Mouse (Mus musculus): ENCODE measurements at regions not wholly inside any gene's neighbourhood (a gene's known extent, or its start where the extent isn't known, plus 50 kb on each side); places are given as distances from the start of the nearest gene placed in this dataset.

- no peak for DNase-seq (ENCODE audit: low read depth, low spot score)
Observed at GRCm38 (mm10) chr11:112588088-112588487, 193.9 kb upstream of the Sox9 start.

- no peak for DNase-seq (ENCODE audit: low read depth, low spot score)
Observed at GRCm38 (mm10) chr11:112590214-112590613, 191.8 kb upstream of the Sox9 start.

GRCm38 (mm10) chr11:112592411-112593020 lies 189.5 kb upstream of the Sox9 start:
- no peak for DNase-seq (ENCODE audit: low read depth, low spot score)

- DNase-seq (ENCODE audit: low read depth, low spot score), result no peak
Observed at GRCm38 (mm10) chr11:112593821-112594220, 188.2 kb upstream of the Sox9 start.

- DNase-seq (ENCODE audit: low read depth, low spot score), result no peak
Observed at GRCm38 (mm10) chr11:112607359-112607758, 174.7 kb upstream of the Sox9 start.

GRCm38 (mm10) chr11:112609277-112609676 lies 172.7 kb upstream of the Sox9 start:
- DNase-seq (ENCODE audit: low read depth, low spot score), result no peak

GRCm38 (mm10) chr11:112611073-112611472 lies 171.0 kb upstream of the Sox9 start:
- no peak for DNase-seq (ENCODE audit: low read depth, low spot score)

GRCm38 (mm10) chr11:112615629-112616028 lies 166.4 kb upstream of the Sox9 start:
- no peak for DNase-seq (ENCODE audit: low read depth, low spot score)

- DNase-seq (ENCODE audit: low read depth, low spot score), result no peak
Observed at GRCm38 (mm10) chr11:112616942-112617341, 165.1 kb upstream of the Sox9 start.

GRCm38 (mm10) chr11:112620916-112621315 lies 161.1 kb upstream of the Sox9 start:
- DNase-seq (ENCODE audit: low read depth, low spot score), result no peak

GRCm38 (mm10) chr11:112621385-112622120 lies 160.5 kb upstream of the Sox9 start:
- no peak for DNase-seq (ENCODE audit: low read depth, low spot score)

- DNase-seq (ENCODE audit: low read depth, low spot score), result no peak
Observed at GRCm38 (mm10) chr11:112649298-112649697, 132.7 kb upstream of the Sox9 start.

- no peak for DNase-seq (ENCODE audit: low read depth, low spot score)
Observed at GRCm38 (mm10) chr11:112657410-112658159, 124.4 kb upstream of the Sox9 start.

- DNase-seq (ENCODE audit: low read depth, low spot score), result no peak
Observed at GRCm38 (mm10) chr11:112659911-112660310, 122.1 kb upstream of the Sox9 start.

GRCm38 (mm10) chr11:112661426-112661825 lies 120.6 kb upstream of the Sox9 start:
- no peak for DNase-seq (ENCODE audit: low read depth, low spot score)

- no peak for DNase-seq (ENCODE audit: low read depth, low spot score)
Observed at GRCm38 (mm10) chr11:112667311-112667710, 114.7 kb upstream of the Sox9 start.

GRCm38 (mm10) chr11:112672086-112672485 lies 109.9 kb upstream of the Sox9 start:
- no peak for DNase-seq (ENCODE audit: low read depth, low spot score)

- no peak for DNase-seq (ENCODE audit: low read depth, low spot score)
Observed at GRCm38 (mm10) chr11:112690047-112690446, 92.0 kb upstream of the Sox9 start.

- DNase-seq (ENCODE audit: low read depth, low spot score), result no peak
Observed at GRCm38 (mm10) chr11:112706091-112706490, 75.9 kb upstream of the Sox9 start.

GRCm38 (mm10) chr11:112708119-112708730 lies 73.8 kb upstream of the Sox9 start:
- DNase-seq (ENCODE audit: low read depth, low spot score), result no peak

- no peak for DNase-seq (ENCODE audit: low read depth, low spot score)
Observed at GRCm38 (mm10) chr11:112711656-112712055, 70.4 kb upstream of the Sox9 start.

GRCm38 (mm10) chr11:112718547-112718946 lies 63.5 kb upstream of the Sox9 start:
- DNase-seq (ENCODE audit: low read depth, low spot score), result no peak

All from embryo, embryonic 11.5 days (tissue).